8 mouse cellular contexts compared by ENCODE assay signal in the genomic region with DNA sequence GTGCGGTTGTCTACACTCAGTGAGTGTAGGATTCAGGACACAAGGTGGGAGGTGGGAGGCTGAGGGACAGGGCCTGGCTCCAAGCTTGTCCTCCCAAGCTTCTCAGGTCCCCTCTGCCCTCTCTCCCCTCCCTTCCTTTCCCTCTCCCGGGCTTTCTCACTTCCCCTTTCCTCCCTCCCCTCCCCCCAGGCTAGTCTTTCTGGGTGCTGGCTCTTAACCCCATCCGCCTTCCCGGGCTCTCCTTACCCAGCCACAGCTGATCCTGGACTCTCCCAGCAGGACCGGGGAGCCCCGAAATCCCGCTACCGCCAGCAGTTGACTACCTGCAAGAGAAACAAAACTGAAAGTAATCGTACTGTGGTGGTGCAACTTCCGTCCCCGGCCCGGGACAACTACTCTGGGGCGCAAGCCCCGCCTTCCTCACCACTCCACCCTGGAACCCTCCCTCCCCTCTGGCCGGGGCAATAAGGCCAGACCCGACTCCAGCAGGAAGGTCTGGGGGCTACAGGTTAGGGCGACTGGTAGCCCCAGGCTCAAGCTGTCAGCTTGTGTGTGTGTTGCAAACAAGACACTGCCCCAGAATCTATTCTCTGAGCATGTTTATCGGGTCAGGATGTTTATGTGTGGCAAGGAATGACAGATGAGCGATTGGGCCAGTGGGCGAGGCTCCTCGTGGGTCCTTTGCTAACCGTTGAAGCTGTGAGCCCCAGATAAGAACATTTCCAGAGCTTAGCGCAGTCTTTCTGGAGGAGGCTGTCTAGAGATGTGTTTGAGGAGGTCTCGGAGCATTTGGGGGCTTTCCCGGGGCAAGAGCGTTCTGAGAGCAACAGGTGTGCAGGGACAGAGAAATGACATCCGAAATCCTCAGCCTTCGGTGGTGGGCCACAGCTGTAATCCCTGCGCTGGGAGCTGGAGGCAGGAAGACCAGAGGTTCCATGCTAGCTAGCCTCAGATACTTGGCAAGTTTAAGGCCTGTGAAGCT. TPM values are rescaled to one million over a fixed set of nuclear protein-coding genes. Genes with fewer than 3 reads are reported as not detected.
DNase-seq lines count a peak whose midpoint lies in the region; ATAC-seq lines count a peak whose summit lies in the region.

A gene (minus strand): TSS at position 344 of the 982 bp plus-strand sequence.

- DNase-seq in CD4-positive, CD25-positive, alpha-beta regulatory T cell, adult 2 months (ENCODE audit: low read depth, low spot score): peak; percentile 85
- DNase-seq in adrenal gland, postnatal 14 days: peak; percentile 90
- DNase-seq in heart, postnatal 4 days: peak; percentile 76
- peak; percentile 74 for DNase-seq in limb, embryonic 10.5 days (ENCODE audit: low spot score)
- peak; percentile 67 for DNase-seq in midbrain, embryonic 10.5 days (ENCODE audit: low spot score)
- peak; percentile 87 to 89 for DNase-seq in spleen, postnatal 10 days (ENCODE audit: low spot score in 2 of 2)
- DNase-seq in frontal cortex, postnatal 36 days (ENCODE audit: low spot score in 2 of 2): no peak

- peak within 1 kb of the TSS; percentile 63 for H3K4me2 ChIP-seq in forebrain, embryonic 13.5 days

- H3K4me3 ChIP-seq in forebrain, embryonic 13.5 days: peak within 1 kb of the TSS; percentile 49
- H3K4me3 ChIP-seq in limb, embryonic 10.5 days: peak within 1 kb of the TSS; percentile 64
- peak within 1 kb of the TSS; percentile 73 for H3K4me3 ChIP-seq in midbrain, embryonic 10.5 days

- WGBS in forebrain, embryonic 13.5 days: 12% methylated on average over 29 of the region's 29 CpGs
- 10% methylated on average over 29 of the region's 29 CpGs for WGBS in limb, embryonic 10.5 days
- WGBS in midbrain, embryonic 10.5 days: 12% methylated on average over 29 of the region's 29 CpGs

- no peaks in the 10 kb centered on the region for H3K27me3 ChIP-seq in forebrain, embryonic 13.5 days
- H3K27me3 ChIP-seq in limb, embryonic 10.5 days (ENCODE audit: low read depth, poor library complexity, severe bottlenecking): no peaks in the 10 kb centered on the region
- H3K27me3 ChIP-seq in midbrain, embryonic 10.5 days (ENCODE audit: low read depth, poor library complexity, severe bottlenecking): no peaks in the 10 kb centered on the region

- peaks cover 19% of the 10 kb centered on the region; the same call in 1 of the 2 replicates for H3K36me3 ChIP-seq in forebrain, embryonic 13.5 days (ENCODE audit: poor library complexity, severe bottlenecking)
- peaks cover 38% of the 10 kb centered on the region for H3K36me3 ChIP-seq in limb, embryonic 10.5 days
- H3K36me3 ChIP-seq in midbrain, embryonic 10.5 days: peaks cover 28% of the 10 kb centered on the region

- peak; percentile 65; the same call in 1 of the 2 replicates for ATAC-seq in forebrain, embryonic 13.5 days

- no peaks in the 10 kb centered on the region for H3K9me3 ChIP-seq in forebrain, embryonic 13.5 days (replicated peaks)
- no peaks in the 10 kb centered on the region; the same call in 1 of the 2 replicates for H3K9me3 ChIP-seq in limb, embryonic 10.5 days (replicated peaks)
- no peaks in the 10 kb centered on the region; the same call in 1 of the 2 replicates for H3K9me3 ChIP-seq in midbrain, embryonic 10.5 days (replicated peaks)

- H3K4me1 ChIP-seq in forebrain, embryonic 13.5 days: peaks cover 17% of the 10 kb centered on the region; the same call in 1 of the 2 replicates
- peaks cover 18% of the 10 kb centered on the region for H3K4me1 ChIP-seq in limb, embryonic 10.5 days
- peaks cover 20% of the 10 kb centered on the region for H3K4me1 ChIP-seq in midbrain, embryonic 10.5 days

- H3K27ac ChIP-seq in forebrain, embryonic 13.5 days: no peak within 1 kb of the TSS
- peak within 1 kb of the TSS; percentile 92 for H3K27ac ChIP-seq in limb, embryonic 10.5 days
- H3K27ac ChIP-seq in midbrain, embryonic 10.5 days (replicated peaks): peak within 1 kb of the TSS; percentile 93

- peak within 1 kb of the TSS; percentile 70 for H3K9ac ChIP-seq in forebrain, embryonic 13.5 days

RNA-seq across cellular contexts. Expression of the gene that starts here (rescaled TPM):
- total RNA-seq in adrenal gland, postnatal 14 days (2021): 38.1 and 39.8 TPM in 2 replicates
- 3.6 and 4.4 TPM in 2 replicates for polyA plus RNA-seq in forebrain, embryonic 13.5 days (2015; fragmentation: Nextera tagmentation; extraction: Ambion mirVana)
- total RNA-seq in heart, postnatal 4 days (2021): 10 to 100 TPM; 15.7 to 15.9 TPM
- 5.6 and 7.0 TPM in 2 replicates for polyA plus RNA-seq in limb, embryonic 10.5 days (2016; fragmentation: Nextera tagmentation; extraction: Ambion mirVana)
- 3.9 and 5.4 TPM in 2 replicates for polyA plus RNA-seq in midbrain, embryonic 10.5 days (2016; fragmentation: Nextera tagmentation; extraction: Ambion mirVana)

Comparison
In these comparisons a context has a peak if more than half of its experiments do, and no peak if none do; other contexts are left out.
1. DNase-seq: peak in CD4-positive, CD25-positive, alpha-beta regulatory T cell, adult 2 months (single experiment), adrenal gland, postnatal 14 days (single experiment), heart, postnatal 4 days (single experiment), limb, embryonic 10.5 days (single experiment), midbrain, embryonic 10.5 days (single experiment) and spleen, postnatal 10 days (2 of 2); none in frontal cortex, postnatal 36 days (0 of 2).
2. Peak in every context shown above with its lines, with median percentiles within 50 percentile points of each other: H3K4me3 ChIP-seq.